Mouse (Mus musculus) CH12.LX (cell line): ENCODE results near the gene Cyp2b19. TPM values are rescaled to one million over a fixed set of nuclear protein-coding genes. Genes with fewer than 3 reads are reported as not detected.

Source experiments
- DNase-seq: peaks from one replicate; pipeline ENCODE4 v3.0.0-alpha.2; 2013; ENCODE audit errors: extremely low read depth
- H3K27ac ChIP-seq: 2 replicates; pipeline ENCODE4 v1.5.1; 2012; ENCODE audit warnings: low read depth, mild to moderate bottlenecking, control low read depth, moderate library complexity; ENCODE audit not compliant: insufficient read depth
- H3K27me3 ChIP-seq: replicated peaks from 2 replicates; pipeline ENCODE3; 2012; ENCODE audit warnings: inconsistent platforms
- H3K36me3 ChIP-seq, 2 experiments: replicated peaks in 1 of 2; 2 replicates each; pipeline versions ENCODE3 to v1.6.1; 2012; ENCODE audit warnings: inconsistent platforms in 1 of 2, low read length in 1 of 2, mild to moderate bottlenecking in 1 of 2, mixed read lengths in 1 of 2, moderate library complexity in 1 of 2; ENCODE audit not compliant: control insufficient read depth in 1 of 2, insufficient read depth in 1 of 2
- H3K4me1 ChIP-seq, 2 experiments: 2 replicates each; pipeline ENCODE4 v1.6.1; 2012; ENCODE audit warnings: inconsistent platforms in 1 of 2, moderate library complexity in 1 of 2; ENCODE audit not compliant: insufficient read depth in 2 of 2, control insufficient read depth in 1 of 2
- H3K4me2 ChIP-seq: 2 replicates; pipeline ENCODE4 v1.6.1; 2012; ENCODE audit warnings: low read depth, mild to moderate bottlenecking, control low read depth; ENCODE audit not compliant: poor library complexity, insufficient read depth, severe bottlenecking
- H3K4me3 ChIP-seq, 3 experiments: fragments of 150-350 bp in 1 of 3; sonication (generic) in 1 of 3; replicated peaks in 1 of 3; 2 replicates each; pipeline versions ENCODE3 to v1.5.1; 2011 to 2012; ENCODE audit warnings: low read depth in 2 of 3, low read length in 2 of 3, mild to moderate bottlenecking in 2 of 3, moderate library complexity in 2 of 3, control low read depth in 1 of 3, improper control_type of control experiment in 1 of 3, inconsistent platforms in 1 of 3, mixed read lengths in 1 of 3; ENCODE audit not compliant: poor library complexity in 1 of 3
- H3K79me2 ChIP-seq: replicated peaks from 2 replicates; pipeline ENCODE4 v1.6.1; 2012; ENCODE audit warnings: mild to moderate bottlenecking, moderate library complexity; ENCODE audit not compliant: control insufficient read depth, poor library complexity, insufficient read depth, severe bottlenecking; ENCODE audit errors: extremely low read depth
- H3K9ac ChIP-seq: 2 replicates; pipeline ENCODE4 v1.6.1; 2012; ENCODE audit warnings: low read depth, mild to moderate bottlenecking, control low read depth, moderate library complexity; ENCODE audit not compliant: insufficient read depth
- H3K9me3 ChIP-seq: replicated peaks from 2 replicates; pipeline ENCODE3; 2012; ENCODE audit warnings: low read length, inconsistent platforms, mixed read lengths
- CHD1 ChIP-seq: IDR thresholded peaks from 2 replicates; pipeline ENCODE4 v1.6.1; 2012; ENCODE audit warnings: low read depth, low read length, improper control_type of control experiment, inconsistent platforms
- CHD2 ChIP-seq: IDR thresholded peaks from 2 replicates; pipeline ENCODE4 v1.6.1; 2011; ENCODE audit warnings: low read length, improper control_type of control experiment
- CTCF ChIP-seq, 2 experiments: IDR thresholded peaks in 1 of 2; conservative IDR thresholded peaks in 1 of 2; 2 replicates each; pipeline ENCODE4 v1.5.1; 2011 to 2012; ENCODE audit warnings: low read depth in 2 of 2, low read length in 2 of 2, improper control_type of control experiment in 1 of 2, inconsistent platforms in 1 of 2, mild to moderate bottlenecking in 1 of 2, moderate library complexity in 1 of 2
- ELF1 ChIP-seq: IDR thresholded peaks from 2 replicates; pipeline ENCODE4 v1.6.1; 2014; ENCODE audit warnings: low read depth, mild to moderate bottlenecking, inconsistent platforms, low read length, improper control_type of control experiment
- MAZ ChIP-seq: IDR thresholded peaks from 2 replicates; pipeline ENCODE4 v1.6.1; 2012; ENCODE audit warnings: low read depth, mild to moderate bottlenecking, inconsistent platforms, low read length, improper control_type of control experiment, moderate library complexity
- MEF2A ChIP-seq: IDR thresholded peaks from 2 replicates; pipeline ENCODE4 v1.6.1; 2014; ENCODE audit warnings: low read depth, mild to moderate bottlenecking, inconsistent platforms, low read length, improper control_type of control experiment, borderline replicate concordance
- PAX5 ChIP-seq: IDR thresholded peaks from 2 replicates; pipeline ENCODE4 v1.6.1; 2012; ENCODE audit warnings: low read length, inconsistent platforms, mixed read lengths
- POLR2A ChIP-seq: IDR thresholded peaks from 2 replicates; pipeline ENCODE4 v1.6.1; 2011; ENCODE audit warnings: low read depth, mild to moderate bottlenecking, improper control_type of control experiment, low read length
- RAD21 ChIP-seq: IDR thresholded peaks from 2 replicates; pipeline ENCODE4 v1.6.1; 2011; ENCODE audit warnings: low read depth, mild to moderate bottlenecking, low read length, improper control_type of control experiment, moderate library complexity
- RCOR1 ChIP-seq: conservative IDR thresholded peaks from 2 replicates; pipeline ENCODE4 v1.6.1; 2012; ENCODE audit warnings: low read depth, mild to moderate bottlenecking, inconsistent platforms, low read length, improper control_type of control experiment
- SIN3A ChIP-seq: IDR thresholded peaks from 2 replicates; pipeline ENCODE4 v1.6.1; 2012; ENCODE audit warnings: low read length, improper control_type of control experiment, inconsistent platforms
- SMC3 ChIP-seq: IDR thresholded peaks from 2 replicates; pipeline ENCODE4 v1.6.1; 2011; ENCODE audit warnings: low read depth, low read length, improper control_type of control experiment
- ZMIZ1 ChIP-seq: IDR thresholded peaks from 2 replicates; pipeline ENCODE4 v1.6.1; 2012; ENCODE audit warnings: low read depth, mild to moderate bottlenecking, inconsistent platforms, low read length, improper control_type of control experiment
- dilution Hi-C: fragments of 300-500 bp; cut with MboI; formaldehyde crosslinking; loops from 2 replicates; pipeline ENCODE4 v1.14.3; 2020; ENCODE audit warnings: low sequenced_read_pairs; ENCODE audit not compliant: extremely low pct_unique_long_range_greater_than_20kb, extremely low pct_ligation_motif_present
- in situ Hi-C: fragments of 300-500 bp; cut with MboI; formaldehyde crosslinking; loops from 3 replicates; pipeline ENCODE4 v1.14.3; 2019; ENCODE audit warnings: low sequenced_read_pairs, low pct_ligation_motif_present, low pct_unique_long_range_greater_than_20kb, mixed read lengths
- polyA plus RNA-seq: library from polyadenylated mRNA; unstranded; fragments of >175 nt; gene quantifications from 2 replicates; pipeline ENCODE4 v1.2.1, GENCODE M21; 2012; ENCODE audit warnings: low read depth; ENCODE audit not compliant: insufficient read length
- total RNA-seq, 2 experiments: library from RNA; depleted of rRNA; stranded (reverse); fragments of 300-350 nt in 1 of 2; fragments of >200 nt in 1 of 2; gene quantifications; 2 replicates each; pipeline ENCODE4 v1.2.3; 2012 to 2014

Gene Cyp2b19
- total and polyA plus RNA-seq, 3 experiments: 0.04 to 0.11 TPM; not detected in 1

GRCm38 (mm10) chr7:26767084-26767483 is 10.1 kb downstream of the Cyp2b19 start:
- dilution Hi-C loops (no loop called here), in situ Hi-C loops (loop anchor here (25.0 kb wide), 1 partner anchor 370 kb away; no protein-coding TSS in a partner anchor)
- H3K4me2 ChIP-seq: no peak overlapping the region
- H3K9me3 ChIP-seq: no peaks in the 10 kb centered on the region
- no peaks in the 10 kb centered on the region for H3K4me1 ChIP-seq
- no peak for TF ChIP-seq MAZ
- peak; percentile 61 for TF ChIP-seq RAD21
- peak; percentile 58 for TF ChIP-seq SMC3
- peak; percentile 72 for TF ChIP-seq CTCF (conservative IDR thresholded peaks at IDR 0.05 in 1 of 2, IDR thresholded peaks at IDR 0.05 in 1 of 2; ENCODE audit: low read depth in 2 of 2, low read length in 2 of 2)
- no peak overlapping the region for H3K9ac ChIP-seq
- H3K79me2 ChIP-seq: no peaks in the 10 kb centered on the region
- no peak overlapping the region for H3K27ac ChIP-seq
- no peak for DNase-seq
- no peak overlapping the region for H3K4me3 ChIP-seq
- peaks cover 0 to 1% of the 10 kb centered on the region in 2 experiments for H3K36me3 ChIP-seq
- H3K27me3 ChIP-seq: peaks cover 19% of the 10 kb centered on the region

- Histone ChIP-seq H3K27ac (no peak overlapping the region), H3K36me3 (peaks cover 0 to 2% of the 10 kb centered on the region in 2 experiments), H3K4me2 (no peak overlapping the region), H3K27me3 (peaks cover 19% of the 10 kb centered on the region), H3K9ac (no peak overlapping the region), H3K79me2 (no peaks in the 10 kb centered on the region), H3K4me3 (no peak overlapping the region), H3K9me3 (no peaks in the 10 kb centered on the region), H3K4me1 (no peaks in the 10 kb centered on the region)
- in situ Hi-C loops: loop anchor here (10.0 to 25.0 kb wide), 2 partner anchors 75 to 367 kb away; no protein-coding TSS in a partner anchor
- no peak for DNase-seq
- dilution Hi-C loops: no loop called here
- TF ChIP-seq MEF2A: no peak
- TF ChIP-seq MAZ: no peak
Observed at GRCm38 (mm10) chr7:26769881-26770470, 13.0 kb downstream of the Cyp2b19 start.

- H3K79me2 ChIP-seq: no peaks in the 10 kb centered on the region
- H3K36me3 ChIP-seq: peaks cover 0 to 2% of the 10 kb centered on the region in 2 experiments
- in situ Hi-C loops: loop anchor here (10.0 to 25.0 kb wide), 2 partner anchors 72 to 364 kb away; no protein-coding TSS in a partner anchor
- no peak overlapping the region for H3K27ac ChIP-seq
- H3K4me1 ChIP-seq: peaks cover 3 to 6% of the 10 kb centered on the region in 2 experiments; a peak in 3 of 4 replicates
- no peak overlapping the region for H3K4me2 ChIP-seq
- H3K4me3 ChIP-seq: no peak overlapping the region
- TF ChIP-seq RCOR1 (no peak), SIN3A (no peak), CHD1 (no peak), CHD2 (no peak), PAX5 (no peak), RAD21 (no peak), SMC3 (no peak), POLR2A (no peak), ELF1 (no peak), ZMIZ1 (no peak)
- H3K9me3 ChIP-seq: no peaks in the 10 kb centered on the region
- no peak overlapping the region for H3K9ac ChIP-seq
- H3K27me3 ChIP-seq: peaks cover 15% of the 10 kb centered on the region
- no peak for DNase-seq
- dilution Hi-C loops: no loop called here
Observed at GRCm38 (mm10) chr7:26772866-26773586, 16.1 kb downstream of the Cyp2b19 start.
